Mouse (Mus musculus) left cerebral cortex, adult 9 months (tissue): ENCODE measurements around the gene Zbtb16.
A peak's percentile ranks its signal among the peaks of the same experiment; 100 is the strongest.

Experiments used
- DNase-seq, 2 experiments: peaks; one replicate each; pipeline ENCODE4 v3.0.0; 2022; ENCODE audit warnings: low spot score in 2 of 2

The Zbtb16 gene

GRCm38 (mm10) chr9:48835631-48836565, at the start of gene Zbtb16:
Gene Zbtb16 (minus strand): TSS chr9:48836222.
- DNase-seq: peak; percentile 52 to 79

DNA sequence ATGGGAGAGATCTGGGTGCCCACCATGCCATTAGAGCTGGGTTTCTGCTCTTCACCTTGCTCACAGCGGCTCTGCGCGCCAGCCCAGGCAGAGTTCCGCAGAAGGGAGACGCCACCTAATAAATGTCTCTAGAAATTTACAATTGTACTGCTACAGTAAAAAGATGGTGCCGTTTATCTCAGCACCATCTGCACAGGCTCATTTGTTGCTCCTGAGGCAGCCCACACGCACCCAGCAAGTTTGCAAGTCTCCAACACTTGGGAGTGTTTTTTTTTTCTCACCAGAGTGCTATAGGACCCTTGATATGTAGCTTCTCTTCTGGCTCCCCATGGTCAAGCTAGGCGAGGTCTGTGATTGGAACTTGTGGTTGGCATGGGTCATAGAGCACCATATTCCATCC, 36.9 kb upstream of the Zbtb16 start:
- DNase-seq: no peak

GRCm38 (mm10) chr9:48866523-48867121, 30.6 kb upstream of the Zbtb16 start:
- DNase-seq: no peak

GRCm38 (mm10) chr9:48865235-48865634, 29.2 kb upstream of the Zbtb16 start:
- no peak for DNase-seq

DNA sequence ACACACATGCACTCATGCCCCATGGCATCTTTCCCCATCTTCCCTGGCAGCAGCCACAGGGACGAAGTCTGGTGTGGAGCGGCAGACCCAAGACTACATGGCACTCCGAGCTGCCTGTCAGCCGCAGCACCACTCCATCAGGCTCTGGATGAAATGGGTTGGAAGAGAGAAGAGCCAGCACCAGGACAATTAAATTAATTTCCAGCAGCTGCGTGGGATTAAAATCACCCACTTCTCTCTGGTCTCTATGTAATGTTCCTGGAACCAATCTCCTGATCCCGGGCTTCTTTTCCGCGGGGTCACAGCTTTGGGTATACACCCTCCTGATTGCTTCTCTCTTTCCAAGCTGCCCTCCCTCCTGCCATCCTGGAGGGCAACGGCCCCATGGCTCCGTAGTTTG, 25.5 kb upstream of the Zbtb16 start:
- DNase-seq: no peak

- DNase-seq: peak; percentile 15 to 79
Observed at GRCm38 (mm10) chr9:48860526-48860845, 24.5 kb upstream of the Zbtb16 start.

- no peak for DNase-seq
Observed at GRCm38 (mm10) chr9:48859828-48860525, 24.0 kb upstream of the Zbtb16 start.

DNA sequence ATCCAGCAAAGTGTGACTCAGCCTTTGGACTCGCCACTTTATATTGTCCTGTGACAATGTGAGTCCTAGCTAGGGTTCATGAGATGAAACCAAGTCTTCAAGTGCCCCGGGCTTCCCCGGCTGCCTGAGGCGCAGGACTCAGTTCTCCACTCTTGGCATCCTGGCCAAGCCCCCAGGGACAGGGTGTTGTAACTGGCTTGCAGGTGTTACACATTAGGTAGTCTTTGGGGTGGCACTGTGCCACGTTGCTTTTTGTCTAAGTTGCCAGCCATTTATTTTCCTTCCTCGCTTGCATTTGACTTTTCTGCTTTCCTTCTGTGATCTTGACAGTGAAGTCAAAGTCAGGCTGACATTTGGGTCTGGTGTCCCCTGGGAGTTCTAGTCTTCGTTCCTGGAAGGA, 21.9 kb upstream of the Zbtb16 start:
- no peak for DNase-seq

GRCm38 (mm10) chr9:48856240-48856639, 20.2 kb upstream of the Zbtb16 start:
- DNase-seq: no peak

- no peak for DNase-seq
Observed at GRCm38 (mm10) chr9:48849531-48849930, 13.5 kb upstream of the Zbtb16 start.

DNA sequence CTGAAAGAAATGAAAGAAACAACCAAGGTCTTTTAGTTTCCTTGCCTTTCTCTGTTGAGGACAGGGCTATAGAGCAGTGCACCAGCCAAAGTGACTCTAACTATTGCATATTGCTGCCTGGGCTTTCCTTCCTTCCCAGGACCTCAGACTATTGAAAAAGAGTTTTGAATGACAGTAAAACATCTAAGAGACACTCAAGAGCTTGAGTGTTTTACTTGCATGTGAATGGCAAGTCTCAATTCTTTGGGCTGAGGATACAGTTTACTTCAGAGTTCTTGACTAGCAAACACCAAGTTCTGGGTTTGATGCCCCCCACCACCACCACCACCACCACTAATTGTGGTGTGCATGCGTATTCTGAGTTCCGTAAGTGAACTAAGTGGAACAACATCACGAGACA, 3.5 kb upstream of the Zbtb16 start:
- DNase-seq: no peak

GRCm38 (mm10) chr9:48838346-48838745, 2.3 kb upstream of the Zbtb16 start:
- no peak for DNase-seq

- DNase-seq: no peak
Observed at GRCm38 (mm10) chr9:48837181-48837580, 1.2 kb upstream of the Zbtb16 start.

DNA sequence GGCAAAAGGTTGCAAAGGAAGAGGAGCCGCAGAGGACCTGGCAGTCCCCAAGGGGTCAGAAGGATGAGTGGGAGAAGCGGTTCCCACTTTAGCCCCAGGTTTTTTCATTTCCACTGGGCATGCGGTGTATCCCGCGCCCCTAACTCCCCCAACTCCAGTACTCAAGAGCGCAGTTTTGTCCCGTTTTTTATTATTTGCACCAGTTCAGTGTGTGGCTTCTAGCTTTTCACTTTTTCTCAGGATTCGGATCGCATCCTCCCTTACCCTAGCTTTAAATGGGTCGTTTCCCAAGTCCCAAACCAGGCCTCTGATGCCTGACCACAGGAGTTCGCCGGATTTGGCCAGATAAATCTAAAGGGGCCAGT, 526 bp upstream of the Zbtb16 start:
- DNase-seq: no peak

- no peak for DNase-seq
Observed at GRCm38 (mm10) chr9:48834541-48835411, 1.2 kb downstream of the Zbtb16 start.

GRCm38 (mm10) chr9:48834006-48834405, 2.0 kb downstream of the Zbtb16 start:
- no peak for DNase-seq

GRCm38 (mm10) chr9:48833493-48833892, 2.5 kb downstream of the Zbtb16 start:
- no peak for DNase-seq

DNA sequence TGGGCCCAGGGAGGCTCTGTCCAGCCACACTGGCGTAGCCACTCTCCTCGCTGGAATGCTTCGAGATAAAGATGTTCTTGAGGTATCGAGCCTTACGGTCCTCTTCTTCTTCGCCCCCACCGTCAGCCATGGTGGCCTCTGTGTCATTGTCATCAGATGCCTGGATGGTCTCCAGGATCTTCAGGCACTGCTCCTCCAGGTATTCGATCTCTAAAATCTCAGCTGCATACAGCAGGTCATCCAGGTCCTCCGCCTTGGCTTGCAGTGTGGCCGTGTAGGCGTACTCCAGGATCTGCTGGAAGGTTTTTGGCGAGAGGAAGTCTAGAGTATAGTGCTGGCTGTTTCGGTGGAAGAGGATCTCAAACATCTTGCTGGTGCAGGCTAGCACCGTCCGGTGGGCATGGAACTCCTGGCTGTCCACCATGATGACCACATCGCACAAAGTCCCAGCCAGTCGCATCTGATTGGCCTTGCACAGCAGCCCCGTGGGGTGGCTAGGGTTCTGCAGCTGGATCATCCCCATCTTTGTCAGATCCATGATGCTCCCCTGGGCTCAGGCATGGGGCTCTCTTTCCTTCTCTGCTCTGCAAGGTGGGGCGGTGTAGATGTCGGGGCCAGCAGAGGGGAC, 3.4 kb downstream of the Zbtb16 start:
- no peak for DNase-seq

GRCm38 (mm10) chr9:48831560-48832460, 4.2 kb downstream of the Zbtb16 start:
- no peak for DNase-seq

DNA sequence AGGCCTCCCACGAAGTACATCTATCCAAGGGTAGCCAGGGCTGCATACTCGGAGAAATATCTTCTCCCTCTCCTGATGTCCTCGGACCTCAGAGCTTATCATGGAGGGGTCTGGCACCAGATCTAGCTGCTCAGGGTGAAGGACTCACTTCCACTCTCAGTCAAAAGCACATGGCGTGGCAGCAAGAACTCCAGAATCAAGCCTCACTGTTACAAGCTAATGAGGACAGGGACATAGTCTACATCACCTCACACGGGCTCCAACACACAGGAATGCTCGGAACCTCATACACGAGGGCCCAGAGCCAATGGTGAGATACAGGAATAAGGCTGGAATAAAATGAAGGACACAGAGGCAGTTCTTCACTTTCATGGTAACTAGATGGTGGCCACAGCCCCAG, 7.2 kb downstream of the Zbtb16 start:
- DNase-seq: no peak
